Mouse (Mus musculus): ENCODE results near the gene Brms1.
"Not testable (repeated sequence)": the region's sequence is repeated elsewhere in the genome, so short reads cannot be mapped to it uniquely, and the experiment has no call there.

Gene Brms1

DNA sequence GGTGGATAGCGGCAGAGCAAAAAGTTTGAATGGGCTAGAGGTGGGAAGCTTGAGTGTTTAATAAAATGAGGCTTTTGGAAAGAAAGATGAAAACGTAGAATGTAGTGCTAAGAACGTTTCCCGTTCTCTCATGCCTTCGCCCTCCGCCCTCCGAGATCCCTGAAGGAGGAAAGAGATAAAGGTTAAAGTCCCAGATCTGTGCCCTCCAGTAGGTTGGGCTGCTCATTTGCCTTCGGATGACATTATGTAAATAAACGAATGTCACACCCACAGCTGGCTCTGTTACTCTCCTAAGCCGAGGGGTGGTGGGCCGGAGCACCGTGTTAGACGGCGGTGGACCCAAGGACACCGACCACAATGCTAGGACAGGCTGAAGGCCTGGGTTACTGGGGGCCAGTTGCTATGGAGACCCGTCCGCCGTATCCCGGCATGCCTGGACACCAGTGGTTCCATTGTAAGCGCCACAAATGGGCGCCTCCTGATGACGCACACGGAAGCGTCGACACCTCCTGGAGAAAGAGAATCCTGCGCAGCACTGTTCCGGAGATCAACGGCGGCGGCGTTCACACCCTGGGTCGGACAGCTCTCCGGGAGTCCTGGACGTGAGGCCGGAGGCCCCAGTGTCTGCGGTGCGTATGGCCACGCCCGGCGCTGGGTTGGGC lies at the start of gene Brms1:
Gene Brms1, plus strand, starts transcription at position 493 of the 662 bp plus-strand sequence.
- peak; percentile 80 for DNase-seq

- no peak for DNase-seq
Observed at GRCm38 (mm10) chr19:4992371-4992770, 48.8 kb upstream of the Brms1 start.

DNA sequence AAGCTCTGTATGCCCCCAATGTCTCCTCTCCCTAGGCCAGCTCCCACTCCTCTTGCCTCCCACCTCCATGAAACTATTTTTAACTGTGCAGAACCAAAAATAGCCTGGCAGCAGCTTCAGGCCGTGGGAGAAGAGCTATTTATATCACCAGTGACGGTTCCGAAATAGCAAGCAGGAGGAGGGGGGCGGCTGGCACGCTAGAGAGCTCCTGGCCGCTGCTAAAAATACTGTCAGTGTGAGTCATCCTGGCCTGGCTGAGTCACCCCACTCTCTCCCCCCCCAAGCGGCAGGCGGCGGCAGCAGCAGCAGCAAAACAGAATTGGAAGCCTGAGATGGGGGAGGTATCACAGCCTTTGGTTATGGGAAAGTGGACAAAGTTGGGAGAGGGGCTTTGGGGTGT lies 48.2 kb upstream of the Brms1 start:
- DNase-seq, result peak; percentile 85

- DNase-seq, result peak; percentile 9
Observed at GRCm38 (mm10) chr19:4994043-4994442, 47.1 kb upstream of the Brms1 start.

DNA sequence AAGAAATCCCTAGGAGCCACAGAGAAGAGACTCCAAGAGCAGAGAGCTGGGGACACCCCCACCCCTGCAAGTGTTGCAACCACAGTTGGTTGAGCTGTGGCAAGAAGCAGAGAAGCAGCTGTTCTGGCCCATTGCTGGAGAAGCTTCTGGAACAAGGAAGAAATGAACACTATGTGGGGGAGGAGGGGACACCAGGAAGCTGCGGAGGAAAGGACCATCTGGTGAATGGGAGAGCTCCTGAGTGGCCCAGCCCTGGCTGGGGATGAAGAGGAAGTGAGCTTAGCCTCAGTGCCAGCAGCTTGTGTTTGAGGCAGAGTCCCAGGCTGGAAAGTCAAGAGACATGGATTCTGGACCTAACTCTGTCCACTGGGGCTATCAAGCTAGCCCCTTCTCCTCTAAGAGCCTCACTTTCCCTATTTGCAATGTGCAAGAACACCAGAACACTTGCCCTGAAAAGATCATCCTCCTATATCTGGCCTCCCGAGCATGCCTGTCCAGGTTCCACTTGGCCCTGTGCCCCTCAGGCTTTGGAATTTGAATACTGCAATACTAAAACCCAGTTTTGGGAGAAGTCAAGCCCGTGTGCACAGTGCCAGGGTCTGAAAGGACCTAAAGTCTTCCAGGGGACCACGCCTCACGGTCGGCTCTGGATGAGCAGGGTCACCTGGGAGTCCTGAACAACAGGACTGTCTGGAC lies 41.6 kb upstream of the Brms1 start:
- peak; percentile 44 for DNase-seq

DNA sequence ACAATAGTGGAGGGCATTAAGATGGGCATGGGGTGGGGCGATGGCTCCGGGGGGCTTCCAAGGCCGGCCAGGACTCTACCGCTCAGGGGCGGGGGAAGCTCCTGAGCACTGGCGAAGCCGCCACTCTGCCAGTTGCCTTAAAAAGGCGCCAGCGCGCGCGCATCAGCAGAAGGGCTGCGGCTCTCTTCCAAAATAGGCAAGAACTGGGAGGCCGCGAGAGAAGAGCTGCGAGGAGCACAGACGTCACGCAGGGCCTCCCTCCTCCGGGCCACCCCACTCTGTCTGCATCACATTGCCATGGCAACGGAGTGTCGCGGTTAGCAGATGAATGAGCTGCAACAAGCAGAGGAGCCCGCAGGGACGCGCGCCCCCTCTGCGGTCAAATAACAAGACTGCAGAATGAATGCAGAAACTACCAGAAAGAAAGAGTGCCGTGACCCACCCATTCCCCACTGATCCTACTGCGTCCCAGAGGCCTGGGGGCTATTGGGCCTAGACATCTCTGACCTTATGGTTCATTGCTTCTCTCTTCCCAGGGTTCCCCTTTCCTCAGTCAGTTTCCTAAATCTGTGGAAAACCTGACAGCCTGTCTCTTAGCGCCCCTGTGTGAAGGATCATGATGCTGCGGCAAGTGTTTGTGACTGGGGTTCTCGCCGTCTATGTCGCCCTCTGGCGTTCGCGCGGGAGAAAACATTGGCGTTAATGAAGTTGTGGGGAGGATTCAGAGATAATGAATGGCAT lies 39.3 kb upstream of the Brms1 start:
- DNase-seq, result peak; percentile 87

GRCm38 (mm10) chr19:5003644-5004043 lies 37.5 kb upstream of the Brms1 start:
- not testable (repeated sequence) for DNase-seq

GRCm38 (mm10) chr19:5004925-5005324 lies 36.2 kb upstream of the Brms1 start:
- DNase-seq, result no peak

DNA sequence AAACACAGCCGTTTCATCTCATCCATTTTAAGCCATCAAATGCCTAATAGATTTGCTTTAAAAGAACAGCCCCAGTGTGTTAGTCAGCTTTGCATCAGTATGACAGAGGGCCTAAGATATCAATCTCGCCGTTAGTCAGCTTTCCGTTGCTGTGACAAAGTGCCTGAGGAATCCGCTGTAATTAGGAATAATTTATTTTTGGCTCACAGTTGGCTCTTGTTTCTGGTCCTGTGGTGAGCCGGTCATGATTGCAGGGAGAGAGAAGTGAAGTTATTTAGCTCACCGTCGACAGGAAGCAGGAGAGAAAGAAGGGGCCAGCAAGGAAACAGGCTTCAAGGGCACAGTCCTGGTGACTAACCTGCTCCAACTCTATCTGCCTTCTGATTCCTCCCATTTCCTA lies 28.0 kb upstream of the Brms1 start:
- no peak for DNase-seq

DNA sequence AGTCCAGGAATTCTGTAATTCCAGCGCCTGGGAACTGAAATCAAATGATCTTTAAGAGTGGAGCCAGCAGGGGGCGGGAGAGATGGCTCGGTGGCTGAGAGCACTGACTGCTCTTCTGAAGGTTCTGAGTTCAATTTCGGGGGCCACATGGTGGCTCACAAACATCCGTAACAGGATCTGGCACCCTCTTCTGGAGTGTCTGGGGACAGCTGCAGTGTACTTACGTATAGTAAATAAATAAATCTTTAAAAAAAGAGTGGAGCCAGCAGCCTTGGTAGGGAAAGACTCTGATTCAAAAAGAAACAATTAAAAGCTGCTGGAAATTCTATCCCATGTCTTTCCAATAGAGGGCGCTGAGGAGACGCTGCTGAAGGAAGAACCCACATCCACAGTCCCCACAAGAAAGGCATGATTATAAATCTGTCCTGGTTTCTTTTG lies 26.2 kb upstream of the Brms1 start:
- peak; percentile 56 for DNase-seq

DNA sequence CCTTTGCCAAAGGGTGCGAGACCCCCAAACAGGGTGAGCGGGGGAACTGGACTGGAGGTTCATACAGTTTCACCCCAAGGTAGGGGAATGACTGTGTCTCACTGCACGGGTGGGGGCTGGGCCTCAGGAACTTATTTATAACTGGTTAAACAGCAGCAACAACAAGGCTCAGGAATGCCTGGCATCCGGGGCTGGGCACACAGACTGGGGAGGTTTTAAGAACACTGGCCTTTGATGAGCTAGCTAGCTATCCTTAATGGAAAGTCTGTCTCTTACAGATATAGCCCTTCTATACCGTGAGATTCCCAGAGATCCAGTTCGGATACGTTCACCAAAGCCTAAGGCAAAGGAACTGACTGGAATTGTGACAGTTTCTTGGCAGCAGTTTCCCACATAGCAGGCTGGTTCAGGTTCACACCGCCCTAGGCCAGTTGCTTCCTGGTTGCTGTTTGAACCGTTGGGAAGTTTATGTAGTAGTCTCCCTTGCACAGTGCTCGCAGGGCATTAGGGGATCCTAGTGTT lies 24.9 kb upstream of the Brms1 start:
- DNase-seq, result no peak

DNA sequence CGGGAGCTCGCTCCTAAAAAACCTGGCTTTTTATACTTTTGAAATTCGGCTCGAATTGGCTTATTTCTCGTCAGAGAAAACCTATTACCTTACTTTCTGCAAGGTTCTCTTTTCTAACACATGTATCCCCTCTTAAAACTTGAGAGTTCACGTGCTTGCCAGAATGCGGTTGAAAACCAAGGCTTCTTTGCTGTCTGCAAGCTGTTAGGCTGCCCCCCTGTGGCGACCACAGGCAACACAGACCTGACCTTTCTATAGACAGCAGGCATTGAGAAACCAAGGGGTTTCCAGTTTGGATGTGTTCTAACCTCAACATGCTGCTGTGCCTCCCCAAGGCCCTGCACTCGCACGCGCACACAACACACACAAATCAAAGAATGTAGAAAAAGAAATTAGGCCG lies 24.4 kb upstream of the Brms1 start:
- peak; percentile 70 for DNase-seq

GRCm38 (mm10) chr19:5017611-5018010 lies 23.5 kb upstream of the Brms1 start:
- DNase-seq, result no peak

GRCm38 (mm10) chr19:5018191-5018590 lies 23.0 kb upstream of the Brms1 start:
- no peak for DNase-seq

GRCm38 (mm10) chr19:5021416-5021815 lies 19.7 kb upstream of the Brms1 start:
- no peak for DNase-seq

GRCm38 (mm10) chr19:5023621-5024479 lies 17.3 kb upstream of the Brms1 start, which contains the start of gene Slc29a2:
TSS of gene Slc29a2 (plus strand) at chr19:5023860.
- DNase-seq, result peak; percentile 90

GRCm38 (mm10) chr19:5026111-5026510 lies 15.0 kb upstream of the Brms1 start:
- DNase-seq, result no peak

DNA sequence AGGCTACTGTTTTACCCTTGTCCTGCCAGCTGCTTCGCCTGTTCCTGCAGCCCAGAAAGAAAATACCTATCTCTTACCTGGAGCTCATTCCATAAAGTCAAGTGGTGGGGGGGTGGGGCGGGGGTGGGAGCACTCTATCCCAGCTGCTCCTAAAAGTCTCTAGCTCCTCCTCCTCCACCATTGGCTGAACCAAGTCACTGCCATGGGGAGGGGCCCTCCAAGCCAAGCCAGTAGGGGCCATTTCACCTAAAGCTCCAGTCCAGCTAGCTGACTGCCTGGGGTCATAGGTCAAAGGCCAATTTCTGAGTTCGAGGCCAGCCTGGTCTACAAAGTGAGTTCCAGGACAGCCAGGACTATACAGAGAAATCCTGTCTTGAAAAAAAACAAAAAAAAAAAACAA lies 8.5 kb upstream of the Brms1 start:
- DNase-seq, result no peak

DNA sequence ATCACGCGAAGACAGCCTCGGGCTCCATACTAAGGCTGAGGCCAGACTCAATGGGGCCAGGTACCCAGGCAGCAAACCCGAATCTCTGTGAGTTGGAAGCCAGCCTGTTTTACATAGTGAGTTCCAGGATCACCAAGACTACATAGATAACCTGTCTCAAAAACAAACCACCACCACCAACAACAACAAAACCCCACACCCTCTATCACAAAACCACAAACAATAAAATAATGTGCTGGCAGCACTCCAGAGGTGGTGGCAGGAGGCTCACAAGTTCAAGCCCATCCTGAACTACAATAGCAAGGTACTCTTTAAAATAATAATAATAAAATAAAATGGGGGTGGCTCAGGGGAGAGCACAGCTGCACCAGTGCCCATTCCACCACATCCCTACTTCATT lies 4.6 kb upstream of the Brms1 start:
- DNase-seq, result no peak

- peak; percentile 95 for DNase-seq
Observed at GRCm38 (mm10) chr19:5037678-5038571, 3.2 kb upstream of the Brms1 start.

DNA sequence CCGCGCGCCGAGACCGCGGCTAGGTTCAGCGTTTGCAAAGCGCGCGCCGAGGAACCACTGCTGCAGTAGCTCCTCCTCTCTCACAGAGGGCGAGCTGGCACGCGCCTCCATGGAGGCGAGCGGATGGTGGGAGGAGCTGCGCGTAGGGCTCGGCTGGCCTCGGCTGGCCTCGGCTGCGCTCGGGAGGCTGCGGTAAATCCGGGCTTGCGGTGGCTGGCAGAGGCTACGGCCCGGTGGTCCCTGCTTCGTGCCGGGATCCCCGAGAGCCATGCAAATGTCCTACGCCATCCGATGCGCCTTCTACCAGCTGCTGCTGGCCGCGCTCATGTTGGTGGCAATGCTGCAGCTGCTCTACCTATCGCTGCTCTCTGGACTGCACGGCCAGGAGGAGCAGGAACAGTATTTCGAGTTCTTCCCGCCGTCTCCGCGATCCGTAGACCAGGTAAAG lies 2.4 kb upstream of the Brms1 start, which contains the start of the genes B4gat1 and AC124502.3:
Gene B4gat1, plus strand, starts transcription at position 118 of the 448 bp plus-strand sequence.
Gene AC124502.3, plus strand, starts transcription at position 183 of the 448 bp plus-strand sequence.
- peak; percentile 90 for DNase-seq
